ENCODE assay signal across 8 mouse cellular contexts in the genomic region with DNA sequence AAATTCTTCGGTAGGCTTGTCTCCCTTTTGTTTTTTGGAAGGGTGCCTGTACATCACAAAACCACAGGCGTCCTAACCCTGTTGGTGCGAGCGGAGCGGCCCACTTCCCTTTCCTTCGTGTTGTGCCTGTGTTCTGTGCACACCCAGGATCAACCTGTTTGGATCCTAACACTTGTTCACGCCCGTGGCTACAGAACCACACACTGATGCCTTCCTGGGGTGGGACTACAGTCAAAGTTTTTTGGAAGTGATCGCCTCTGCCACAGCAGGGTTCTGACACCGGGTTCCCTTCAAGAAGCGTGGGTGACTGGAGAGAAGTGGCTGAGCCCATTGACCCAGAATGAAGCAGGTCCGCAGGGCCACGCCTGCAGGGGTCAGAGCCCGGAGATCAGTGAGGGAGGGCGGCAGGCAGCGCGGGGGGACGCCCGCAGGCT. TPM values are rescaled to one million over a fixed set of nuclear protein-coding genes. Genes with fewer than 3 reads are reported as not detected.
DNase-seq lines count a peak whose midpoint lies in the region; ATAC-seq lines count a peak whose summit lies in the region.

No protein-coding gene starts in this region.

- DNase-seq in left cerebral cortex, postnatal 14 days (ENCODE audit: low spot score in 2 of 2): peak; percentile 22 to 24
- no peak for DNase-seq in left cerebral cortex, postnatal 4 days
- DNase-seq in brain, adult 2 months (ENCODE audit: low read depth, low spot score): peak; percentile 44
- no peak for DNase-seq in layer of hippocampus, postnatal 14 days (ENCODE audit: low spot score in 2 of 2)
- DNase-seq in layer of hippocampus, postnatal 25 days (ENCODE audit: extremely low spot score in 1 of 2, low spot score in 1 of 2): no peak
- DNase-seq in adrenal gland, postnatal 14 days: no peak

- ATAC-seq in hematopoietic stem cell, adult 5-6 weeks (replicated peaks in 1 of 2; ENCODE audit: insufficient read depth in 1 of 2, low FRiP score in 2 of 2, low TSS enrichment in 1 of 2, low read depth in 1 of 2, poor library complexity in 2 of 2, severe bottlenecking in 2 of 2): peak; percentile 50 to 65
- peak; percentile 57 for ATAC-seq in megakaryocyte progenitor cell, adult 5-6 weeks (replicated peaks; ENCODE audit: poor library complexity)

- intact Hi-C loops in left cerebral cortex, postnatal 14 days (cut with DNase I): no loop called here
- intact Hi-C loops in left cerebral cortex, postnatal 4 days (cut with DNase I): no loop called here

RNA-seq across cellular contexts. Expression of a gene that starts 0.5 kb away (rescaled TPM):
- total RNA-seq in left cerebral cortex, postnatal 14 days (2021): 10 to 100 TPM; 33.9 to 34.2 TPM
- 10 to 100 TPM; 29.5 to 33.9 TPM for total RNA-seq in left cerebral cortex, postnatal 4 days (2021)
- 359 and 587 TPM in 2 replicates for total RNA-seq in hematopoietic stem cell, adult 5-6 weeks (2017)
- 65.5 and 70.0 TPM in 2 replicates for total RNA-seq in megakaryocyte progenitor cell, adult 5-6 weeks (2015)
- total RNA-seq in megakaryocyte progenitor cell, adult 5-6 weeks (2017): 216 TPM in 2 replicates
- total RNA-seq in layer of hippocampus, postnatal 14 days (2021): 10 to 100 TPM; 43.1 to 46.5 TPM
- 10 to 100 TPM; 40.7 to 48.4 TPM for total RNA-seq in layer of hippocampus, postnatal 25 days (2021)
- total RNA-seq in adrenal gland, postnatal 14 days (2021): 1,143 and 1,198 TPM in 2 replicates

RNA-seq across cellular contexts. Expression of a gene that starts 29.3 kb away (rescaled TPM):
- total RNA-seq in left cerebral cortex, postnatal 14 days (2021): 10 to 100 TPM; 12.5 to 13.9 TPM
- 10 to 100 TPM; 18.9 to 23.0 TPM for total RNA-seq in left cerebral cortex, postnatal 4 days (2021)
- total RNA-seq in hematopoietic stem cell, adult 5-6 weeks (2017): not detected in 2 replicates
- not detected in 2 replicates for total RNA-seq in megakaryocyte progenitor cell, adult 5-6 weeks (2015)
- total RNA-seq in megakaryocyte progenitor cell, adult 5-6 weeks (2017): not detected in 2 replicates
- total RNA-seq in layer of hippocampus, postnatal 14 days (2021): 10 to 100 TPM; 43.2 to 44.9 TPM
- total RNA-seq in layer of hippocampus, postnatal 25 days (2021): 10 to 100 TPM; 43.9 to 55.5 TPM
- total RNA-seq in adrenal gland, postnatal 14 days (2021): 0.19 and 0.22 TPM in 2 replicates

RNA-seq across cellular contexts. Expression of a gene that starts 31.1 kb away (rescaled TPM):
- 10 to 100 TPM; 65.3 to 66.7 TPM for total RNA-seq in left cerebral cortex, postnatal 14 days (2021)
- 10 to 100 TPM; 57.7 to 64.1 TPM for total RNA-seq in left cerebral cortex, postnatal 4 days (2021)
- 138 and 151 TPM in 2 replicates for total RNA-seq in hematopoietic stem cell, adult 5-6 weeks (2017)
- total RNA-seq in megakaryocyte progenitor cell, adult 5-6 weeks (2015): 121 and 132 TPM in 2 replicates
- 129 and 171 TPM in 2 replicates for total RNA-seq in megakaryocyte progenitor cell, adult 5-6 weeks (2017)
- total RNA-seq in layer of hippocampus, postnatal 14 days (2021): 10 to 100 TPM; 70.4 to 72.7 TPM
- 10 to 100 TPM; 72.8 to 73.1 TPM for total RNA-seq in layer of hippocampus, postnatal 25 days (2021)
- total RNA-seq in adrenal gland, postnatal 14 days (2021): 99.2 and 102 TPM in 2 replicates

RNA-seq across cellular contexts. Expression of a gene that starts 38.0 kb away (rescaled TPM):
- total RNA-seq in left cerebral cortex, postnatal 14 days (2021): under 1 TPM; 0.22 to 0.30 TPM
- under 1 TPM; 0.64 to 0.97 TPM for total RNA-seq in left cerebral cortex, postnatal 4 days (2021)
- total RNA-seq in hematopoietic stem cell, adult 5-6 weeks (2017): 0.20 and 0.44 TPM in 2 replicates
- total RNA-seq in megakaryocyte progenitor cell, adult 5-6 weeks (2015): not detected in 2 replicates
- total RNA-seq in megakaryocyte progenitor cell, adult 5-6 weeks (2017): 0.25 TPM in 1 of 2 replicates, not detected in the other
- under 1 TPM; 0.37 to 0.62 TPM for total RNA-seq in layer of hippocampus, postnatal 14 days (2021)
- under 1 TPM; 0.26 to 0.27 TPM for total RNA-seq in layer of hippocampus, postnatal 25 days (2021)
- total RNA-seq in adrenal gland, postnatal 14 days (2021): 0.22 and 0.23 TPM in 2 replicates

Comparison
In these comparisons a context has a peak if more than half of its experiments do, and no peak if none do; other contexts are left out.
1. DNase-seq: peak in left cerebral cortex, postnatal 14 days (2 of 2) and brain, adult 2 months (single experiment); none in left cerebral cortex, postnatal 4 days (single experiment), layer of hippocampus, postnatal 14 days (0 of 2), layer of hippocampus, postnatal 25 days (0 of 2) and adrenal gland, postnatal 14 days (single experiment).
2. RNA of a gene that starts 29.3 kb away (total RNA-seq): 43.9 to 55.5 TPM in layer of hippocampus, postnatal 25 days, 43.2 to 44.9 TPM in layer of hippocampus, postnatal 14 days, 18.9 to 23.0 TPM in left cerebral cortex, postnatal 4 days and 12.5 to 13.9 TPM in left cerebral cortex, postnatal 14 days; 0.19 to 0.22 TPM in adrenal gland, postnatal 14 days, not detected in hematopoietic stem cell, adult 5-6 weeks and not detected in megakaryocyte progenitor cell, adult 5-6 weeks; every median in the first group is over 10 times any median in the second.